Comparison of ENCODE assay signal across 26 mouse cellular contexts in the genomic region with DNA sequence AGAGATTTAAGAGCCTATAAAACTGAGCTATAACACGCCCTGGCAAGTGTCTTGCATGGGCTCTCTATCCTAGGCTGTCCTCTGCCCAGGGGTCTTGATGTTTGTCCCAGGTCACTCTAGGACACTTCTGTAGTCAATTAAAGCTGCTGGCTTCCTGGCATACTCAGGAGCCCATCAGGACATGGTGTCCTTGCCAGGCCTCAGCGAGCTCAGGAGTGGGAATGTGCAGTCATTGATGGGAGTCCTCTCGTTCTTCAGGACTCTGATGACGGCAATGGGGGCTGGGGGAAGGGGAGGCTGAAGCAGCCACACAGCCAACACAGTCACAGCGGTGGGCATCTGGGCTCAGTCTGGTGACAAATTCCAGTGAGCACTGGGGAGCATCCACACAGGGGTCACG. TPM values are rescaled to one million over a fixed set of nuclear protein-coding genes. Genes with fewer than 3 reads are reported as not detected.
DNase-seq lines count a peak whose midpoint lies in the region; ATAC-seq lines count a peak whose summit lies in the region.
"Had no signal": no experiment of that assay in that cellular context is flagged by ENCODE, and none has a peak within 500 bp of the region (broad histone marks: within the 10 kb centered on the region; RNA-seq: fewer than 3 reads in every experiment).

No protein-coding gene starts in this region.

- no peak for DNase-seq in forebrain, embryonic 10.5 days (ENCODE audit: extremely low spot score, low spot score)
- no peak for DNase-seq in forebrain, embryonic 14.5 days (ENCODE audit: low spot score)
- DNase-seq in heart, adult 18-20 months: peak; percentile 53 to 69
- no peak for DNase-seq in heart, embryonic 10.5 days (ENCODE audit: low spot score)
- peak; percentile 21 for DNase-seq in heart, postnatal 4 days
- DNase-seq in left cerebral cortex, postnatal 4 days: no peak
- DNase-seq in urinary bladder, postnatal 4 days (ENCODE audit: low spot score in 2 of 2): no peak
- DNase-seq: adrenal gland, postnatal 25 days; B cell, adult 2 months; gastrocnemius, postnatal 14 days; kidney, adult 11 months; lung, embryonic 14.5 days; lung, postnatal 14 days; midbrain, embryonic 14.5 days; right cerebral cortex, postnatal 4 days had no signal

- H3K4me3 ChIP-seq in forebrain, embryonic 10.5 days: no peak overlapping the region
- H3K4me3 ChIP-seq in forebrain, embryonic 14.5 days (ENCODE audit: low read depth, low read length): no peak overlapping the region
- H3K4me3 ChIP-seq in heart, embryonic 10.5 days: no peak overlapping the region
- no peak overlapping the region for H3K4me3 ChIP-seq in heart, embryonic 11.5 days (ENCODE audit: low read depth, low read length)
- H3K4me3 ChIP-seq: embryonic facial prominence, embryonic 10.5 days; embryonic facial prominence, embryonic 15.5 days; forebrain, embryonic 15.5 days; hindbrain, embryonic 15.5 days; kidney, embryonic 15.5 days; limb, embryonic 12.5 days; liver, embryonic 15.5 days had no signal

- H3K4me1 ChIP-seq in forebrain, embryonic 10.5 days: peaks cover 62% of the 10 kb centered on the region
- peaks cover 12% of the 10 kb centered on the region for H3K4me1 ChIP-seq in forebrain, embryonic 14.5 days (ENCODE audit: control insufficient read depth, insufficient read depth, low read length)
- H3K4me1 ChIP-seq in heart, embryonic 10.5 days: peaks cover 40% of the 10 kb centered on the region
- H3K4me1 ChIP-seq in heart, embryonic 11.5 days (ENCODE audit: control insufficient read depth, insufficient read depth, low read length): peaks cover 3% of the 10 kb centered on the region; the same call in 1 of the 2 replicates
- H3K4me1 ChIP-seq: liver, embryonic 15.5 days had no signal

- intact Hi-C loops in left cerebral cortex, postnatal 4 days (cut with DNase I): no loop called here

- H3K9ac ChIP-seq in forebrain, embryonic 14.5 days (ENCODE audit: low read length): no peak overlapping the region
- H3K9ac ChIP-seq in heart, embryonic 11.5 days (ENCODE audit: low read depth, low read length): 0 out of 2 replicates have a peak overlapping the region, but pooled peaks have one; percentile 22
- H3K9ac ChIP-seq: embryonic facial prominence, embryonic 15.5 days; forebrain, embryonic 15.5 days; hindbrain, embryonic 15.5 days; kidney, embryonic 15.5 days; limb, embryonic 12.5 days; liver, embryonic 15.5 days; lung, embryonic 14.5 days had no signal

- no peak for ATAC-seq in forebrain, embryonic 14.5 days
- no peak for ATAC-seq in heart, embryonic 11.5 days (replicated peaks; ENCODE audit: insufficient number of reproducible peaks, low FRiP score, low TSS enrichment)
- ATAC-seq: forebrain, embryonic 15.5 days; inflammation-experienced regulatory T-cells, adult 6 months had no signal

- H3K4me2 ChIP-seq in forebrain, embryonic 14.5 days (ENCODE audit: low read length): no peak overlapping the region
- no peak overlapping the region for H3K4me2 ChIP-seq in heart, embryonic 11.5 days
- H3K4me2 ChIP-seq: embryonic facial prominence, embryonic 15.5 days; forebrain, embryonic 15.5 days; hindbrain, embryonic 15.5 days; kidney, embryonic 15.5 days; limb, embryonic 12.5 days; liver, embryonic 15.5 days; lung, embryonic 14.5 days had no signal

- WGBS in forebrain, embryonic 10.5 days: 82% methylated on average over 6 of the region's 6 CpGs
- WGBS in forebrain, embryonic 14.5 days: 77% methylated on average over 6 of the region's 6 CpGs
- 62% methylated on average over 6 of the region's 6 CpGs for WGBS in heart, embryonic 10.5 days
- 63% methylated on average over 6 of the region's 6 CpGs for WGBS in heart, embryonic 11.5 days (ENCODE audit: insufficient replicate concordance)

- H3K27me3 ChIP-seq in forebrain, embryonic 10.5 days (ENCODE audit: poor library complexity, severe bottlenecking): peaks cover 90% of the 10 kb centered on the region
- H3K27me3 ChIP-seq in forebrain, embryonic 14.5 days (replicated peaks; ENCODE audit: control insufficient read depth, insufficient read depth, low read length): no peaks in the 10 kb centered on the region
- peaks cover 12% of the 10 kb centered on the region for H3K27me3 ChIP-seq in heart, embryonic 10.5 days (ENCODE audit: insufficient read depth, poor library complexity, severe bottlenecking)
- no peaks in the 10 kb centered on the region for H3K27me3 ChIP-seq in heart, embryonic 11.5 days (ENCODE audit: control insufficient read depth, insufficient read depth, low read length)
- H3K27me3 ChIP-seq: forebrain, embryonic 15.5 days; kidney, embryonic 15.5 days; liver, embryonic 15.5 days had no signal

- no peaks in the 10 kb centered on the region for H3K9me3 ChIP-seq in forebrain, embryonic 10.5 days
- no peaks in the 10 kb centered on the region for H3K9me3 ChIP-seq in forebrain, embryonic 14.5 days (replicated peaks; ENCODE audit: control insufficient read depth, low read length)
- no peaks in the 10 kb centered on the region for H3K9me3 ChIP-seq in heart, embryonic 10.5 days
- no peaks in the 10 kb centered on the region for H3K9me3 ChIP-seq in heart, embryonic 11.5 days (replicated peaks; ENCODE audit: control insufficient read depth, low read length)
- H3K9me3 ChIP-seq: embryonic facial prominence, embryonic 10.5 days; embryonic facial prominence, embryonic 15.5 days; forebrain, embryonic 15.5 days; hindbrain, embryonic 15.5 days; kidney, embryonic 15.5 days; limb, embryonic 12.5 days; liver, embryonic 15.5 days had no signal

- peak overlapping the region; percentile 30; the same call in 1 of the 2 replicates for H3K27ac ChIP-seq in forebrain, embryonic 10.5 days
- H3K27ac ChIP-seq in forebrain, embryonic 14.5 days (ENCODE audit: low read depth, low read length): no peak overlapping the region
- no peak overlapping the region for H3K27ac ChIP-seq in heart, embryonic 10.5 days
- H3K27ac ChIP-seq in heart, embryonic 11.5 days (ENCODE audit: low read depth, low read length): no peak overlapping the region
- H3K27ac ChIP-seq: embryonic facial prominence, embryonic 10.5 days; embryonic facial prominence, embryonic 15.5 days; forebrain, embryonic 15.5 days; hindbrain, embryonic 15.5 days; kidney, embryonic 15.5 days; limb, embryonic 12.5 days; liver, embryonic 15.5 days had no signal

- no peaks in the 10 kb centered on the region for H3K36me3 ChIP-seq in forebrain, embryonic 10.5 days (replicated peaks)
- H3K36me3 ChIP-seq in forebrain, embryonic 14.5 days (ENCODE audit: control insufficient read depth, insufficient read depth, low read length): no peaks in the 10 kb centered on the region
- no peaks in the 10 kb centered on the region for H3K36me3 ChIP-seq in heart, embryonic 10.5 days
- no peaks in the 10 kb centered on the region for H3K36me3 ChIP-seq in heart, embryonic 11.5 days (ENCODE audit: control insufficient read depth, insufficient read depth, low read length)
- H3K36me3 ChIP-seq: embryonic facial prominence, embryonic 10.5 days; embryonic facial prominence, embryonic 15.5 days; forebrain, embryonic 15.5 days; hindbrain, embryonic 15.5 days; kidney, embryonic 15.5 days; limb, embryonic 12.5 days; liver, embryonic 15.5 days had no signal

RNA-seq across cellular contexts. Expression of a gene that starts 57.3 kb away (rescaled TPM):
- 0.12 and 0.31 TPM in 2 replicates for polyA plus RNA-seq in forebrain, embryonic 10.5 days (2016; fragmentation: Nextera tagmentation; extraction: Ambion mirVana)
- 0.07 and 0.13 TPM in 2 replicates for polyA plus RNA-seq in forebrain, embryonic 14.5 days (2014; fragmentation: Nextera tagmentation; extraction: Ambion mirVana)
- under 1 TPM; 0.67 to 0.92 TPM for total RNA-seq in heart, adult 18-20 months (2021)
- 0.04 and 0.10 TPM in 2 replicates for polyA plus RNA-seq in heart, embryonic 10.5 days (2016; fragmentation: Nextera tagmentation; extraction: Ambion mirVana)
- 0.14 and 0.24 TPM in 2 replicates for polyA plus RNA-seq in heart, embryonic 11.5 days (2014; fragmentation: Nextera tagmentation; extraction: Ambion mirVana)
- 1 to 10 TPM; 1.9 TPM for total RNA-seq in heart, postnatal 4 days (2021)
- total RNA-seq in left cerebral cortex, postnatal 4 days (2021): under 1 TPM; 0.12 to 0.60 TPM
- total RNA-seq: hematopoietic stem cell, adult 5-6 weeks; monocyte, adult 5-6 weeks had no signal
- polyA plus RNA-seq: hindbrain, embryonic 15.5 days had no signal

Comparison
In these comparisons a context has a peak if more than half of its experiments do, and no peak if none do; other contexts are left out.
1. DNase-seq: peak in heart, adult 18-20 months (2 of 2) and heart, postnatal 4 days (single experiment); none in forebrain, embryonic 10.5 days (single experiment), forebrain, embryonic 14.5 days (single experiment), heart, embryonic 10.5 days (single experiment), left cerebral cortex, postnatal 4 days (single experiment) and urinary bladder, postnatal 4 days (0 of 2).